Mouse (Mus musculus) midbrain, embryonic 10.5 days (tissue): ENCODE measurements at regions not wholly inside any gene's neighbourhood (a gene's known extent, or its start where the extent isn't known, plus 50 kb on each side); places are given as distances from the start of the nearest gene placed in this dataset.

ENCODE experiments used
- DNase-seq: peaks from one replicate; pipeline ENCODE4 v3.0.0-alpha.2; 2017; ENCODE audit warnings: low spot score
- H3K27ac ChIP-seq: fragments of 300-500 bp; sonication (generic); replicated peaks from 2 replicates; pipeline ENCODE4 v1.5.1; 2016; ENCODE audit warnings: mild to moderate bottlenecking
- H3K27me3 ChIP-seq: fragments of 300-500 bp; sonication (generic); 2 replicates; pipeline ENCODE4 v1.6.1; 2016; ENCODE audit warnings: low read depth, mild to moderate bottlenecking; ENCODE audit not compliant: poor library complexity, severe bottlenecking
- H3K36me3 ChIP-seq: fragments of 300-500 bp; sonication (generic); 2 replicates; pipeline ENCODE4 v1.6.1; 2016; ENCODE audit warnings: mild to moderate bottlenecking, moderate library complexity
- H3K4me1 ChIP-seq: fragments of 300-500 bp; sonication (generic); 2 replicates; pipeline ENCODE4 v1.6.1; 2016
- H3K4me3 ChIP-seq: fragments of 300-500 bp; sonication (generic); 2 replicates; pipeline ENCODE4 v1.5.1; 2016; ENCODE audit warnings: mild to moderate bottlenecking, moderate library complexity
- H3K9me3 ChIP-seq: fragments of 300-500 bp; sonication (generic); replicated peaks from 2 replicates; pipeline ENCODE4 v1.6.1; 2016; ENCODE audit warnings: mild to moderate bottlenecking
- WGBS: fragments of 180-500 bp; shearing (Covaris S2); methylation state at CpG from one replicate; pipeline ENCODE4 v1.1.7; 2016; 5-methylcytosine and 5-hydroxymethylcytosine counted together

DNA sequence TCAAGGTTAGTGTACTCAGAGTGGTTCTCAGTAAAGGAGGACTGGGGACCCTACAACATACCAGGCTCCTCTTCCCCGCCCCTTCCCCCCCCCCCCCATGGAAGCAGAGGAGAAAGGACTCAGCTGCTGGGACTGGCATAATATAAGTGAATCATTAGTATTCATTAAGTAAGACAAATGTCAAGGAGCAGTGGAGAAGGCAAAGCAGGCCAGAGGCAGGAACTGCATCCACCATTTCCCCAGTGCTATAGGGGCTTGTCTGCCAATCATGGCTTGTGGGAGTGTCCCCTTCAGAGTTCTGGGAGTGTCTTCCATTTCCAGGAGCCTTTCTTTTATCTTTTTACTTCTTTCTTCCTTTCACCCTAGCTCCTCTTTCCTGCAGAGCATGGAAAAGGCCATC, 392.3 kb downstream of the Pdzph1 start:
- H3K27ac ChIP-seq, result no peak overlapping the region
- 80% methylated on average over 1 of the region's 1 CpGs for whole genome bisulfite sequencing

DNA sequence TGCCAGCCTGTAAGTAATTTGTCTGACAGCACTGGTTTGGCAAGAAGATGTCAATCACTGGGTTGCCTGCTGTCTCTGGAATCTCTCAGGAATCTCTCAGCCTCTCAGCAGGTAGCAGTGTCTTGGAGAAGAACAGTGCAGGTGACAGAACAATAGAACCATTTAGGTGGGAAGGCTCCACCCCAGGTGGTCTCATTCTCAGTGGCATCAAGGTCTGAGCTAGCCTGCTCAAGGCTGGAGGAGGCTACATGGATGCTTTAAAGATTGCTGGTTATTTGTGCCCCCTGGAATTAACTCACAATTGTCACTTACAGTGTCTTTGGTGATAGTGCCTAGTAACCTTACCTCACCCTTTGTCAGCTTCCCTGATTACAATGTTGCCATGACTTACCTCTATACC, 394.5 kb downstream of the Pdzph1 start:
- Histone ChIP-seq H3K27me3 (no peaks in the 10 kb centered on the region), H3K4me1 (no peaks in the 10 kb centered on the region), H3K27ac (no peak overlapping the region), H3K36me3 (no peaks in the 10 kb centered on the region), H3K4me3 (no peak overlapping the region), H3K9me3 (no peaks in the 10 kb centered on the region)
- no peak for DNase-seq

More for the DNA sequence above, 392.3 kb downstream of the Pdzph1 start:
- no peaks in the 10 kb centered on the region for H3K9me3 ChIP-seq
- H3K4me3 ChIP-seq, result no peak overlapping the region
- H3K36me3 ChIP-seq, result no peaks in the 10 kb centered on the region
- H3K27me3 ChIP-seq, result no peaks in the 10 kb centered on the region
- H3K4me1 ChIP-seq, result no peaks in the 10 kb centered on the region
- no peak for DNase-seq

DNA sequence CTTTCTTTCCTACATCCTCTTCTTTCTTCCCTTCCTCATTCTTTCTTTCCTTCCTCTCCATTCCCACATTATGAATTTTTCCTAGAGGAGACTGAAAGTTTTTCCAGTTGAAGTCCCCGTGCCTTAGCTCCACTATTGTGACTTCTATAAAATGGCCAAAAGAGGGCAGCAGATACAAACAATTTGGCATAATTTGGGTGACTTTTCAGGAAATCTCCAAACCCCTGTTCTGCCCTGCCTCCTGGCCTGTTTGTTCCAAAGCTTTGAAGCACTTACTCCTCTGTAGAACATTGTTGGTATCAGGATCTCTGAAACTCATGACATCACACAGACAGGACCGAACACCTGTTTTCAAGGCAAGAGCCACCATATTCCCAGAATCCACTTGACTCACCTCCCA, 403.2 kb downstream of the Pdzph1 start:
- DNase-seq, result peak; percentile 20
- H3K27ac ChIP-seq, result no peak overlapping the region
- no peaks in the 10 kb centered on the region for H3K36me3 ChIP-seq
- no peaks in the 10 kb centered on the region for H3K4me1 ChIP-seq
- H3K27me3 ChIP-seq, result no peaks in the 10 kb centered on the region
- no peaks in the 10 kb centered on the region for H3K9me3 ChIP-seq
- no peak overlapping the region for H3K4me3 ChIP-seq
- 63% methylated on average over 2 of the region's 2 CpGs for WGBS

DNA sequence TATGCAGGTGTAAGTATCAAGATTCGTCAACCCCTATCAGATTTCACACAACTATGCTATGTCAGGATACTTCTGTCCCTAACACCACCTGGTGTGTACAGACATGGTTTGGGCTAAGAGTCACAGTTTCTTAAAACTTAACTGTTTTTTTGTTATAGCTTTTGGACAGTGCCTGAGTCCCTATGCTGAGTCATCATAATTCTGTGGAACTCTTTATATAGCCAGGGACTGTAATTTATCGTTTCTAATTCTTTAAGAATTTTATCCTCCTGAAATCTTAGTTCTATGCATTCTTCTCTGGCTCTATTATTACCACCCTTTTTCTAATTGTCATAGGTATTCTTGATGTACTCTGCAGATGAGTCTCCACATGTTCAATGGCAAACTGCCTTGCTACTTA, 418.3 kb downstream of the Pdzph1 start:
- Histone ChIP-seq H3K4me3 (no peak overlapping the region), H3K27me3 (no peaks in the 10 kb centered on the region), H3K9me3 (no peaks in the 10 kb centered on the region), H3K36me3 (no peaks in the 10 kb centered on the region), H3K27ac (no peak overlapping the region), H3K4me1 (no peaks in the 10 kb centered on the region)
- DNase-seq, result no peak
- 88% methylated on average over 2 of the region's 2 CpGs for WGBS
